Mouse (Mus musculus) hindbrain, embryonic 12.5 days (tissue): ENCODE data around the gene 4930402H24Rik. TPM values are rescaled to one million over a fixed set of nuclear protein-coding genes. Genes with fewer than 3 reads are reported as not detected.
A peak's percentile ranks its signal among the peaks of the same experiment; 100 is the strongest.

Source experiments
- ATAC-seq: fragments of 200-750 bp; cut with Nextera tagmentation; 2 replicates; pipeline ENCODE4 v1.8.0; 2017; ENCODE audit warnings: moderate TSS enrichment; ENCODE audit not compliant: low FRiP score
- H3K27ac ChIP-seq: fragments of 300-500 bp; sonication (generic); 2 replicates; pipeline ENCODE4 v1.5.1; 2016; ENCODE audit warnings: mild to moderate bottlenecking
- H3K27me3 ChIP-seq: fragments of 300-500 bp; sonication (generic); 2 replicates; pipeline ENCODE4 v1.6.1; 2016; ENCODE audit warnings: mild to moderate bottlenecking
- H3K36me3 ChIP-seq: fragments of 300-500 bp; sonication (generic); 2 replicates; pipeline ENCODE4 v1.6.1; 2016; ENCODE audit warnings: mild to moderate bottlenecking
- H3K4me1 ChIP-seq: fragments of 300-500 bp; sonication (generic); 2 replicates; pipeline ENCODE4 v1.6.1; 2016
- H3K4me2 ChIP-seq: fragments of 300-500 bp; sonication (generic); replicated peaks from 2 replicates; pipeline ENCODE4 v1.6.1; 2016; ENCODE audit warnings: mild to moderate bottlenecking
- H3K4me3 ChIP-seq: fragments of 300-500 bp; sonication (generic); 2 replicates; pipeline ENCODE4 v1.5.1; 2016; ENCODE audit warnings: mild to moderate bottlenecking
- H3K9ac ChIP-seq: fragments of 300-500 bp; sonication (generic); 2 replicates; pipeline ENCODE4 v1.6.1; 2016; ENCODE audit warnings: mild to moderate bottlenecking, moderate library complexity
- H3K9me3 ChIP-seq: fragments of 300-500 bp; sonication (generic); replicated peaks from 2 replicates; pipeline ENCODE4 v1.6.1; 2016; ENCODE audit warnings: mild to moderate bottlenecking
- WGBS: fragments of 180-500 bp; shearing (Covaris S2); methylation state at CpG from one replicate; pipeline ENCODE4 v1.1.7; 2016; 5-methylcytosine and 5-hydroxymethylcytosine counted together
- polyA plus RNA-seq: library from polyadenylated mRNA; unstranded; fragments of >200 nt; fragmentation: Nextera tagmentation; extraction: Ambion mirVana; gene quantifications from 2 replicates; pipeline ENCODE4 v1.2.1, GENCODE M21; 2016

Gene 4930402H24Rik
- polyA plus RNA-seq, 1 experiment from 2014 or later: 98.2 TPM

DNA sequence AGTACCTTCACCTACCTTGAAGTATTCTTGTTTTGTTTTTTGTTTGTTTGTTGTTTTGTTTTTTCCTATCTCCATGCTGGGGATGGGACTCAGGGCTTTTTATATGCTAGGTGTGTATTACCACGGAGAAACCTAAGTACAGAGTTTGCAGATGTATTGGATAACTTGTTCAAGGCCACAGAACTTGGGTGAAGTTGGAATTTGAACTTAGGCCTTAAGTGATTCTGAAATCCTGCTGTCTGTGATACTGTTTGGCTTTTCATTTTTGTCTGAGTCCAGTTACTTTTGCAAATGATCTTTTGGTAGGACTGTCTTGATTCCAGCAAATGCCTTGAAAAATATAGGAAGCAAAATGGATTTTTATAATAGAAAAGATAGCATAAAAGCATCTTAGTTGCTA lies 5.5 kb upstream of the 4930402H24Rik start:
- 79% methylated on average over 1 of the region's 1 CpGs for WGBS
- ATAC-seq: no peak
- no peak overlapping the region for H3K27ac ChIP-seq
- no peaks in the 10 kb centered on the region for H3K36me3 ChIP-seq
- no peaks in the 10 kb centered on the region for H3K27me3 ChIP-seq
- no peak overlapping the region for H3K9ac ChIP-seq
- H3K9me3 ChIP-seq: no peaks in the 10 kb centered on the region
- H3K4me2 ChIP-seq: no peak overlapping the region
- no peak overlapping the region for H3K4me3 ChIP-seq
- peaks cover 20% of the 10 kb centered on the region for H3K4me1 ChIP-seq

- Histone ChIP-seq H3K4me2 (peak overlapping the region; percentile 90), H3K9me3 (no peaks in the 10 kb centered on the region), H3K36me3 (no peaks in the 10 kb centered on the region), H3K27ac (peak overlapping the region; percentile 89), H3K4me3 (peak overlapping the region; percentile 100), H3K27me3 (no peaks in the 10 kb centered on the region), H3K9ac (peak overlapping the region; percentile 94), H3K4me1 (peaks cover 18% of the 10 kb centered on the region)
- WGBS: 1% methylated on average over 41 of the region's 58 CpGs
- ATAC-seq: peak; percentile 66
These were observed 544 bp upstream of the 4930402H24Rik start for GRCm38 (mm10) chr2:130906584-130907315.

DNA sequence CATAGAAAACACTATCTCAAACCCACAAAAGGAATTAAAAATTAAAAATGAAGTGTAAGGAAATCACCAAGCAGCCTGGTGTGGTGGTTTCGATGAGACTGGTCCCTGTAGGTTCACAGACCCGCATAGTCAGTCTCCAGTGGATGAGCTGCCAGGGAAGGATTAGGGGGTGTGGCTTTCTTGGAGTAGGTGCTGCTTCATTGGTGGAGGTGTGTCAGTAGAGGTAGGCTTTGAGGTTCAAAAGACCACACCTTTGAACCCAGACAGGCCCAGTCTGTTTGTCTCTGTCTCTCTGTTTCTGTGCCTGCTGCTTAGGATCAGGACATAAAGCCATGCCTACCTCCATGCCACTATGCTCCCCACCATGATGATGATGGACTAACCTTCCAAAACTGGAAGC lies 7.4 kb downstream of the 4930402H24Rik start:
- no peaks in the 10 kb centered on the region for H3K36me3 ChIP-seq
- no peak for ATAC-seq
- H3K4me3 ChIP-seq: no peak overlapping the region
- no peak overlapping the region for H3K4me2 ChIP-seq
- H3K9me3 ChIP-seq: no peaks in the 10 kb centered on the region
- 94% methylated on average over 2 of the region's 2 CpGs for WGBS
- no peaks in the 10 kb centered on the region for H3K27me3 ChIP-seq
- no peak overlapping the region for H3K9ac ChIP-seq
- no peaks in the 10 kb centered on the region for H3K4me1 ChIP-seq
- no peak overlapping the region for H3K27ac ChIP-seq

DNA sequence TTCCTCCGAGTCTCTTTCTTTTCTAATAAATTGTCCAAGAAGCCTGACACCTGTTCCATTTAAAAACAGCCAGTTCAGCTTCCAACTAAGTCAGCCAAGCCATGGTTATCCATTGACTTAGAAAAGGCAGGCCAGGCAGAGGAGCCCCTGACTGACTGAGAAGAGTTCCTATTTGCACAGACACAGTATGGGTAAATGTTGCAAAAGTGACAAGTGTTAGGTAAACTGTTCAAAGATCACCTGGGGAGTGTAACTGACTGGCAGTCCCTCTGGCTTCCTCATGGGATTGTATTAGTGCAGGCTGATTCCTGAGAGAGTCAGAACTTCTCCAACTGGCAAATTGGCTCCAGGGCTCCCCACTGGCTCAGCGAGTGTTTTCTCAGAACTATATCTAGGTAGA lies 8.3 kb downstream of the 4930402H24Rik start:
- no peaks in the 10 kb centered on the region for H3K4me1 ChIP-seq
- H3K9me3 ChIP-seq: no peaks in the 10 kb centered on the region
- no peak overlapping the region for H3K27ac ChIP-seq
- H3K36me3 ChIP-seq: no peaks in the 10 kb centered on the region
- H3K4me2 ChIP-seq: no peak overlapping the region
- no peak overlapping the region for H3K9ac ChIP-seq
- no peak overlapping the region for H3K4me3 ChIP-seq
- no peaks in the 10 kb centered on the region for H3K27me3 ChIP-seq
- ATAC-seq: no peak
- WGBS: 74% methylated on average over 2 of the region's 2 CpGs

GRCm38 (mm10) chr2:130896944-130897343 lies 9.3 kb downstream of the 4930402H24Rik start:
- 0 out of 2 replicates have a peak, but pooled peaks cover under 1% of the 10 kb centered on the region for H3K36me3 ChIP-seq
- no peak overlapping the region for H3K27ac ChIP-seq
- H3K27me3 ChIP-seq: no peaks in the 10 kb centered on the region
- 81% methylated on average over 2 of the region's 2 CpGs for WGBS
- no peak overlapping the region for H3K4me2 ChIP-seq
- H3K4me1 ChIP-seq: no peaks in the 10 kb centered on the region
- ATAC-seq: no peak
- no peak overlapping the region for H3K4me3 ChIP-seq
- H3K9me3 ChIP-seq: no peaks in the 10 kb centered on the region
- H3K9ac ChIP-seq: no peak overlapping the region

- Histone ChIP-seq H3K27ac (no peak overlapping the region), H3K27me3 (no peaks in the 10 kb centered on the region), H3K4me1 (no peaks in the 10 kb centered on the region), H3K36me3 (0 out of 2 replicates have a peak, but pooled peaks cover 7% of the 10 kb centered on the region), H3K4me2 (no peak overlapping the region), H3K4me3 (no peak overlapping the region), H3K9me3 (no peaks in the 10 kb centered on the region), H3K9ac (no peak overlapping the region)
- ATAC-seq: no peak
- 94% methylated on average over 1 of the region's 1 CpGs for WGBS
These were observed 18.8 kb downstream of the 4930402H24Rik start for GRCm38 (mm10) chr2:130887456-130887855.

DNA sequence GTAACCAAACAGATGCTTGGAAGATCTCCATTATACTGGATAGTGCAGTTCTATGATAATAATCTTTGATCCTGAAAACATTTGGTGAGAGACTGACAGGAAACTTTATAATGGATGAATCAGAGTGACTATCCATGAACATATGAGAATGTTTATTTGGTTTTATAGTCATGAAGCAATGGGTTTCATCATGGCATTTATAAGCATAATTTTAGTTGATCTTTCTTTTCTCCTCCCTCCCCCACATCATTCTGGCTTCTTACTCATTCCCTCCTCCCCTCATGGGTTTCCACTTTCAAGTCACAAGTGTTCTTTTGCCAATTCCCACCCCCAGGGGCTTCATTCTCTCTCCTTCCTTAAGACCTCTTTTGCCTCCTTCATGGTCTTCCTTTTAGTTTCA lies 19.2 kb downstream of the 4930402H24Rik start:
- H3K4me3 ChIP-seq: no peak overlapping the region
- 0 out of 2 replicates have a peak, but pooled peaks cover 7% of the 10 kb centered on the region for H3K36me3 ChIP-seq
- H3K27me3 ChIP-seq: no peaks in the 10 kb centered on the region
- ATAC-seq: no peak
- no peak overlapping the region for H3K9ac ChIP-seq
- H3K4me2 ChIP-seq: no peak overlapping the region
- H3K27ac ChIP-seq: no peak overlapping the region
- no peaks in the 10 kb centered on the region for H3K4me1 ChIP-seq
- H3K9me3 ChIP-seq: no peaks in the 10 kb centered on the region

- 37% methylated on average over 3 of the region's 3 CpGs for WGBS
These were observed 28.8 kb downstream of the 4930402H24Rik start for GRCm38 (mm10) chr2:130877376-130877775.

GRCm38 (mm10) chr2:130870916-130871315 lies 35.3 kb downstream of the 4930402H24Rik start:
- Histone ChIP-seq H3K27me3 (no peaks in the 10 kb centered on the region), H3K9ac (no peak overlapping the region), H3K4me2 (no peak overlapping the region), H3K9me3 (no peaks in the 10 kb centered on the region), H3K27ac (no peak overlapping the region), H3K4me3 (no peak overlapping the region), H3K4me1 (no peaks in the 10 kb centered on the region), H3K36me3 (no peaks in the 10 kb centered on the region)
- WGBS: 92% methylated on average over 5 of the region's 5 CpGs
- no peak for ATAC-seq

More at GRCm38 (mm10) chr2:130877376-130877775, 28.8 kb downstream of the 4930402H24Rik start:
- Histone ChIP-seq H3K27me3 (no peaks in the 10 kb centered on the region), H3K4me3 (no peak overlapping the region), H3K27ac (no peak overlapping the region), H3K36me3 (no peaks in the 10 kb centered on the region), H3K9me3 (no peaks in the 10 kb centered on the region), H3K9ac (no peak overlapping the region), H3K4me2 (no peak overlapping the region), H3K4me1 (no peaks in the 10 kb centered on the region)
- no peak for ATAC-seq

DNA sequence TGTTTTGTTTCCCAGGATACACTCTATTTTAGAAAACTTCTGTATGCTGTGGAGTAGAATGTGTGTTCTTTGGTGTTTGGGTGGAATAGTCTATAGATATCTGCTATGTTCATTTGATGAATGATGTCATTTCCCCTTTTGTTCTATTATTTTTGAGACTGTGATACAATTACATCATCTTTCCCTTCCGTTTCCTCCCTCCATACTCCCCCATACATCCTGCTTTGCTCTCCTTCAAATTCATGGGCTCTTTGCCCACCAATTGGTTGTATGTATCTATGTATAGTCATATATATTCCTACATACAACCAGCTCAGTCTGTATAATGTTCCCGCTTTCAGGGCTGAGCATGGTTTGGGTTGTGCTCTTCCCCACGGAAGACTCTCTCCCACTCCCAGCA lies 44.1 kb downstream of the 4930402H24Rik start:
- no peak overlapping the region for H3K4me3 ChIP-seq
- no peak overlapping the region for H3K4me2 ChIP-seq
- 86% methylated on average over 3 of the region's 3 CpGs for WGBS
- no peak for ATAC-seq
- H3K27ac ChIP-seq: no peak overlapping the region
- no peaks in the 10 kb centered on the region for H3K36me3 ChIP-seq
- H3K4me1 ChIP-seq: no peaks in the 10 kb centered on the region
- H3K9me3 ChIP-seq: no peaks in the 10 kb centered on the region
- H3K27me3 ChIP-seq: no peaks in the 10 kb centered on the region; the same call in 1 of the 2 replicates
- no peak overlapping the region for H3K9ac ChIP-seq

DNA sequence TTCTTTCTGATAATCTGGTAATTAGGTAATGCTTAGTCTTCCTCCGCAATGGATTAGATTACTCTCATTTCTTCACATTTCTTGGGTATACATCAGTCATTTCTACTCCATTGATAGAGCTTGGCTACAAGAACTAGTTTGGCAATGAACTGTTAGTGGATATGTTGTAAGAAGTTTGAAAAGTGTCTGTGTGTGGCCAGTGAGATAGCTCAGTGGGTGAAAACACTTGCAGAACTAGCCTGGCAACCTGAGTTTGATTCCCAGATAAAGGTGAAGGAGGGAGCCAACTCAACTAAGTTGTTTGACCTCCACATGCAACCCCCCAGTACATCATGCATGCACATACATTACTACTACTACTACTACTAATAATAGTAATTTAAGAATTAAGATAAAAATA lies 53.2 kb downstream of the 4930402H24Rik start:
- Histone ChIP-seq H3K36me3 (no peaks in the 10 kb centered on the region), H3K27me3 (no peaks in the 10 kb centered on the region), H3K4me3 (no peak overlapping the region), H3K4me2 (no peak overlapping the region), H3K9me3 (no peaks in the 10 kb centered on the region), H3K9ac (no peak overlapping the region), H3K4me1 (no peaks in the 10 kb centered on the region), H3K27ac (no peak overlapping the region)
- no peak for ATAC-seq
- WGBS: 93% methylated on average over 1 of the region's 1 CpGs

DNA sequence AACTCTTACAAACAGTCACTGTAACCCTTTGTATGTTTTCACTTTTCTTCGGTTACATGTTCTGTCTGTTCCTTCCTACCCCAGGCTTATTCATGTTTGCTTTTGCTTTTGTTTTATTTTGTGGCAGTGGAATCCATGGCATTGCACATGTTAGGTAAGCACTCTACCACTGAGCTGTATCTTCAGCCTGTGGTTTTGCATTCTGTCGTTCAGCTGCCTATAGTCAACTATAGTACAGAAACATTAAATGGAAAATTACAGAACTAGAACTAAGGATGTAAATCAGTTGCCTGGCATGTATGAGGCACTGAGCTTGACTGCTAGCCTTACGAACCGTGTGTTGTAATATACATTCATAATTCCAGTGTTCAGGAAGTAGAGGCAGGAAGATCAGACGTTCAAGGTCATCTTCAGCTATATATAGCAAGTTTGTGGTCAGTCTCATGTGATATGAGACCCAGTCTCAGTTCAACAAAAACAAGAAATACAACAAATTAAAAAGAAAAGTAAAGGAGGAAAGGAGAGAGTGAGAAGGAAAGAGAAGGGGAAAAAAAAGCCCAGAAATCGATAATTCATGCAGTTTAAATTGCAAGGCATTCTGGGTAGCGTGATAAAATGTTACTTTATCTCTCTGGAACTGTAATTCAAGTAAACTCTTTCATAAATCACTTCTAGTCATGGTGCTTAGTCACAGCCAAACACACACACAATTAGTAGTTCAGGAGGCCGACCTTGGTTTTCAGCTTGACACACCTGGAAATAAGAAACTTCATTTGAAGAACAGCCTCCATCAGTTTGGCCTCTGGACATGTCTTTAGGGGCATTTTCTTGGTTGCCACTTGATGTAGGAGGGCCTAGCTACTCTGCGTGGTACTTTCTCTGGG lies 54.6 kb downstream of the 4930402H24Rik start:
- no peaks in the 10 kb centered on the region for H3K36me3 ChIP-seq
- no peaks in the 10 kb centered on the region for H3K4me1 ChIP-seq
- no peak overlapping the region for H3K4me2 ChIP-seq
- H3K27ac ChIP-seq: no peak overlapping the region
- H3K27me3 ChIP-seq: no peaks in the 10 kb centered on the region
- no peak for ATAC-seq
- no peak overlapping the region for H3K4me3 ChIP-seq
- H3K9me3 ChIP-seq: no peaks in the 10 kb centered on the region
- no peak overlapping the region for H3K9ac ChIP-seq
- WGBS: 87% methylated on average over 9 of the region's 9 CpGs
